Mouse (Mus musculus) embryo, embryonic 9.5 days (tissue): ENCODE measurements around the gene Padi2.

ENCODE experiments used
- DNase-seq: peaks from one replicate; pipeline ENCODE4 v3.0.0-alpha.2; 2017; ENCODE audit errors: extremely low spot score

The Padi2 gene

GRCm38 (mm10) chr4:140881026-140881670 lies 25.0 kb upstream of the Padi2 start:
- DNase-seq = no peak

- DNase-seq = no peak
Observed at GRCm38 (mm10) chr4:140881771-140882170, 24.4 kb upstream of the Padi2 start.

- DNase-seq = no peak
Observed at GRCm38 (mm10) chr4:140882365-140882764, 23.8 kb upstream of the Padi2 start.

- no peak for DNase-seq
Observed at GRCm38 (mm10) chr4:140882981-140883380, 23.2 kb upstream of the Padi2 start.

- no peak for DNase-seq
Observed at GRCm38 (mm10) chr4:140883852-140884251, 22.3 kb upstream of the Padi2 start.

GRCm38 (mm10) chr4:140891525-140892162 lies 14.5 kb upstream of the Padi2 start:
- no peak for DNase-seq

GRCm38 (mm10) chr4:140892163-140892530 lies 14.0 kb upstream of the Padi2 start:
- DNase-seq = no peak

GRCm38 (mm10) chr4:140904776-140905425 lies 1.2 kb upstream of the Padi2 start:
- DNase-seq = no peak

GRCm38 (mm10) chr4:140905426-140905871 lies 695 bp upstream of the Padi2 start:
- DNase-seq = no peak

- no peak for DNase-seq
Observed at GRCm38 (mm10) chr4:140906827-140907280, 710 bp downstream of the Padi2 start.

- no peak for DNase-seq
Observed at GRCm38 (mm10) chr4:140907306-140908024, 1.3 kb downstream of the Padi2 start.

- no peak for DNase-seq
Observed at GRCm38 (mm10) chr4:140908627-140909026, 2.5 kb downstream of the Padi2 start.

- DNase-seq = no peak
Observed at GRCm38 (mm10) chr4:140909536-140909935, 3.4 kb downstream of the Padi2 start.

GRCm38 (mm10) chr4:140910661-140911310 lies 4.6 kb downstream of the Padi2 start:
- peak; percentile 28 for DNase-seq

GRCm38 (mm10) chr4:140911416-140911815 lies 5.3 kb downstream of the Padi2 start:
- no peak for DNase-seq

GRCm38 (mm10) chr4:140912271-140912833 lies 6.2 kb downstream of the Padi2 start:
- no peak for DNase-seq

- no peak for DNase-seq
Observed at GRCm38 (mm10) chr4:140913565-140913964, 7.4 kb downstream of the Padi2 start.

GRCm38 (mm10) chr4:140914731-140915131 lies 8.6 kb downstream of the Padi2 start:
- no peak for DNase-seq

GRCm38 (mm10) chr4:140915235-140915634 lies 9.1 kb downstream of the Padi2 start:
- DNase-seq = no peak

- no peak for DNase-seq
Observed at GRCm38 (mm10) chr4:140916296-140916695, 10.2 kb downstream of the Padi2 start.

GRCm38 (mm10) chr4:140917451-140917850 lies 11.3 kb downstream of the Padi2 start:
- no peak for DNase-seq
